Mouse (Mus musculus): ENCODE results near the gene Tfip11.
A peak's percentile ranks its signal among the peaks of the same experiment; 100 is the strongest.

Gene Tfip11

DNA sequence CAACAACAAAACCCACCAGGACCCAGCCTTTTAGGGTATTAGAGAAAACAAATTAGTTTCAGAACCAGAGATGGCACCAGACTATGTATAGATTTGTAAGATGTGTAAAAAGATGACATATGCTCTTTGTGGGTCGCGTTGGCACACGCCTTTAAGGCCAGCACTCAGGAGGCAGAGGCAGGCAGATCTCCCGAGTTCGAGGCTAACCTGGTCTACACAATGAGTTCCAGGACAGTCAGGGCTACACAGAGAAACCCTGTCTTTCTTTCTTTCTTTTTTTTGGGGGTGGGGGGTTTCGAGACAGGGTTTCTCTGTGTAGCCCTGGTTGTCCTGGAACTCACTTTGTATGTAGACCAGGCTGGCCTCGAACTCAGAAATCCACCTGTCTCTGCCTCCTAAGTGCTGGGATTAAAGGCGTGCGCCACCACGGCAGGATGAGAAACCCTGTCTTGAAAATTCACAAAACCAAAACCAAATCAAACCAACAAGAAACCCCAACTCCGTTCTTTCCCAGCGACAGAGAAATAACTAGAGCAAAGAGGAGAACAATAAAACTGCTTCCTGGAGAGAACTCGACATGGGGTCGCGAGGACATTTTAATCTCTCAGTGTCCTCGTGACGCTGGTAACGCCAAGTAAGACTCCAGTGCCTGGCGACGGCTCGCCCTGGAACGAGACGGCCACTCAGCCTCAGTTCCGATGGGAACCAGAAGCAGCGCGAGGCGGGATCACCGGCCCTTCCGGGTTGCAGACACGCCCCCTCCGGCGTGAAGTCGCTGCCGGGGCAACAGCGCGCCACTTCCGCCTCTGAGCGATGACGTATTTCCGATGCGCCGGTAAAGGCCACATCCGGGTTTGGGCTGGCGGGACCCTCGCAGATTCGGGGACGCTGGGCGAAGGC, at the start of gene Tfip11:
TSS of gene Tfip11 (plus strand) at position 813 of the 900 bp plus-strand sequence.
- peak; percentile 82 to 88 for DNase-seq (ENCODE audit: low read depth in 2 of 2, low spot score in 2 of 2)

DNA sequence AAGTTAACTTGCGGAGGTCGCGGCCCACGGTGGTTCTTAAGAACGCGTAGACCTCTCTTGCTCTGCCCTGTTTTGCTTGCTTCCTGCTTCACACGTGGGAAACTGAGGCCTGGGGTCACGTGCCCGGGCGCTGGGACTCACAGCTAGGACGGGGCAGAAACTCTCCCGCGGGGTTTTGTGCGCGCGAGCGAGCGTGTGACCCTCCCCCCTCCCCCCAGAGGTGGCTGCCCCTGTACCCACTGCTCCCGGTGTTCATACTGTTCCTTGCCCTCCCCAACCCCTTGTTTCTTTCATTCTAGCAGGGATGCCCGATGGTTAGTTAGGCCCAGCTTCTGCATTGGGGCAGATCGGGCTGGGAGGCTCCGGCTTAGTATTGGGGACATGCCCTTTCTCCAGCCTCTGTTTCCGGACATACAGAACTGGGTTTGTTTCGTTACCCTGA, 49.2 kb upstream of the Tfip11 start:
- no peak for DNase-seq (ENCODE audit: low read depth in 2 of 2, low spot score in 2 of 2)

DNA sequence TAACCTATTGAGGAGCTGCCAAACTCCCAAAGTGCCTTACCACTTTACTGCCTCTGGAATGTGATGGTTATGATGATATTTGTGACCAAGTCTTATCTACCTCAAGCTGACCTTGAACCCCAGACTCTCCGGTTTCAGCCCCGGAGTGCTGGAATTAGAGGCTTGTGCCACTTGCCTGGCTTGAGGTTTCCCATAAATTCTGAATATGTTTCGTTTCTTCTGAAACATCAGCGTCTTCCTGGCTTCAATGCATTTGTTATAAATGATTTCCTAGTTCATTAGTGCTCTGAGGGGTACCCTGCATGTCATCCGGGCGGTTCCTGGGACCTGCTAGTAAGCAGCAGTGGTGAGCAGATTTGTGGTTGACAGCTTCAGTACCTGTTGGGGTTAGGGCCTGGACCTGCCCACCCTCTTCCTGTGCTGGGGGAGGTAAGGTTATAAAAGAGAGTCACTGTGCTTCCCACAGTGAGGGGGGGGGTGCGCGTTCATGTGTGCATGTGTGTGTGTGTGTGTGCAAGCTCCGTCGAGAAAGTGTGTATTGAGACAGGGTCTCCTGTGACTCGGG, 48.2 kb upstream of the Tfip11 start:
- peak in 1 of 2 experiments; percentile 38 for DNase-seq (ENCODE audit: low read depth in 2 of 2, low spot score in 2 of 2)

DNA sequence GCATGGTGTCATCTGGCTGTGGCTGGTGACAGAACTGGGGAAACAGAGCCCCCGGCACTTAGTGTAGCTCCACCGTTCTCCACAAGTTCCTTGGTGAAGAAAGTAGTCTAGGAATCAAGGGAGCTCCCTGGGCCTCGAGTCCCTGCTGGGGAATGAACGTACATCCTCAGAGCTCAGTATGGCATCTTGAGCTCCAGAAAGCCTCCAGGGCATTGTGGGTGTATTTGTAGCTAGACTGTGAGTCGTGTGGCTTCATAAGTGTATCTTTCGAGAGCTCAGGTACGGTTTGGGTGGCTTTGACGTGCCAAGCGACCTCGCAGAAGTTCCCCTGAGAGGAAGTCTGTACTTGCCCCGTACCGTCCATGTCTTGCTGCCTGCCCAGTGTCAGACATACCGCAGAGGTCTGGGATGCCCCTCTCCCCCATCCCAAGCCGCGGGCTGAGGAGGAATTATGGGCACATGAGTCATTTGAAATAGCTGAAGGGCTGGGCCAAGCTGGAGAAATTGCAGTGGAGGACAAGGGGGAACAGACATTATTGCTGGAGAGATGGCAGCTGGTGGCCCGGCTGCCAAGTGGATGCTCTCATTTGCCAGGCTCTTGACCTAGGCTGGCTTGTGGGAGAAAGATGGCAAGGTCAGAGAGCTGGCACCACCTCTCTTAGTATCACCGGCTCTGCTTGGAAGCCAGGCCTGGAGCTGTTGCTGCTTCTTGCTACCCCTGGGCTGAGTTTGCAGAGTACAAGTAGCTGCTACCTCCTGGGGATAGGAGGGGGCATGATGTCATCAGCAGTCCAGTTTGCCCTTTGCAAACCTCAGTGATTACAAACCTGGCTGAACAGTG, 46.8 kb upstream of the Tfip11 start:
- no peak for DNase-seq (ENCODE audit: low read depth in 2 of 2, low spot score in 2 of 2)

DNA sequence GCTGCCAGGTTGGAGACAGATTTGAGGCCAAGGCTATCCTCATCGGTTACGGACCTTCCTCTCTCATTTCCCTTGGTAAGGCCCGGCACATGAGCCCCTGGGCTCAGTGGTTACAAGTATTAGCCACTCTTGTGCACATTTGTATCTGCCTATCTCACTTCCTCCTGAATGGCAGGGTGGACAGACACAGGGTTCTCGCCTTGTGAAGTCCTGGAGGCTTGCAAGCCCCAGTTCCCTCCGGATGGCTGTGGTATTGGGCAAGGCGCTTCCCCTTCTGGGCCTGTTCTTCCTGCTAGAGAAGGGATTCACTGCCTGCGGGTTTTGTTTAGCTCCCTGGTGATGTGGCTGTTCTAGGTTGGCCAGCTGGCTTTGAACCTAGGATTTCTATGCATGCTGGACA, 46.0 kb upstream of the Tfip11 start:
- DNase-seq (ENCODE audit: low read depth in 2 of 2, low spot score in 2 of 2): no peak

DNA sequence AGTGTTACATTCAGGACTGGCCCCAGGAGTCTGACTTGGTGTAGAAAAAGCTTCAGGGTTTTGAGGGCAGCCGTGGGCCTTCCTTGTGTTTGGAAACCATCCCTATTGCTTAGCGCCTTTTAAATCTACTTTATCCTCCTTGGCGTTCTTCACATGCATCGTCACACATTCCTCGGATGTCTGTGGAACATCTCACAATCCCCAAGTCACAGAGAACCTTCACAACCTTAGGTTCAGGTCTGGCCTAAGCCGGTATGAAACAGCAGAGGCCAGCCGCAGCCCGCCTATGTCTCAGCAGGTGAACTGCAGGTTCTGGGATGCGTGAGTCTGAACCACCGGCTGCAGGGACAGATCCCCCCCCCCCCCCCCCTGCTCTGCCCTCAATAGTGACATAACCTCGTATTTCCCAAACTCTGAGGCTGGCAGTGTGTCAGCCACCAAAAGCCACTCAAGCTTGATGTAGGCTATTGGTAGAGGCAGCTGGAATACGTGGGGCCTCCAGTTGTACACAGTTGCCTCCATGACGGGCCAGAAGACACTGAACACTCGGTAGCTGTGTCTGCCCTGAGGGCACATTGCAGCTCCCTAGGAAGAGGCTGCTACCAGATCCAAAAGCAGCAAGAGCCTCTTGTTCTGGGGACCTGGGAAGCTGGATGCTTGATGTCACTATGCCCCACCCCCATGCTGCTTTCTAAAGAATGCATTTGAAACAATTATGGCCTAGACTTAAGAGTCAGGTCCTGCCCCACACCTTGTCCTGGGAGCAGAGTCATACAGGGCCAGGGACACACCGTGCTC, 45.1 kb upstream of the Tfip11 start:
- no peak for DNase-seq (ENCODE audit: low read depth in 2 of 2, low spot score in 2 of 2)

DNA sequence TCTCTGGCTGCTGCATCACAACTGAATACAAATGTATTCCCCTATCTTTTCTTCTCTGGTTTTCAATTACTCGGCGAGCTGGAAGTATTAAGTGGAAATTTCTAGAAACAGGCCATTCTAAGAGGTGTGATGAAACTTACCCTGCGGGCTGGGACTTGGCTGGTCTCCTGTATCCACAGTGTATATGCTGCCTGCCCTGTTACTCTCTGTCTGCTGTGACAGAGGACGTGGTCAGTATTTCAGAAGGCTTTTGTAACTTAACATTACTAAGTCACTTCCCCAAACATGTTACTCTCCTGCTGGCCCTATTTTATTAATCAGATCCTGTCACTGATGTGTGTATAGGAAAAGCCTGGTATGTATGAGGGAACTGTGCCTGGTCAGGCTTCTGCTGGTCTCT, 44.5 kb upstream of the Tfip11 start:
- no peak for DNase-seq (ENCODE audit: low read depth in 2 of 2, low spot score in 2 of 2)

DNA sequence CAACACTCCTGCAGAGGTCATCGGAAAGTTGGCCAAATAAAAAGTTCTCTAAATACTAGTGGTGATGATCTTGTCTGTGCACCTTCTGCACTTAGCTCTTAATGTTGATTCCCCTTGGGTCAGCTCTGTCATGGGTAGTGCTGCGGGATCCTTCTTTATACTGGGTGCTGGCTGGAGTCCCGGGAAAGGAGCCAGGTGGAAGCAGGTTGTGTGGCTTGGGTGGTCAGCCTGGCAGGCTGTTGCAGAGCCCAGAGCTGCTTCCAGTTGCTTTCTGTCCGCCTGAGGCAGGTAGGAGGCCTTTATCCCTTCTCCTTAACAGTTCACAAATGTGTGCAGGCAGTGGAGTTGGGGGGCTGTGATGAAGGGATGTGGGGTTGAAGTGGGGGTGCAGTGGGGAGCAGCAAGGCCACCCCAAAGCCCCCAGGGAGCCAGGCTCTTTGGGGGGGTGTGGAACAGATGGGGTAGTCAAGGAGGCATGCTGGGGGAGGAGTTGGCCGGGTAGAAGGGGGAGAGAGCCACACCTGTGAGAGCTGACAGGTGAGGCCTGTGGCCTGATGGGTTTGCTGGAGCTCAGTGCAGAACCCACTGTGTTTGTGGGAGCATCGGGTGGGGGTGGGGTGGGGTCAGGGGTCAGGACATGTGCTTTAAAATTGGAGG, 43.9 kb upstream of the Tfip11 start:
- DNase-seq (ENCODE audit: low read depth in 2 of 2, low spot score in 2 of 2): no peak

DNA sequence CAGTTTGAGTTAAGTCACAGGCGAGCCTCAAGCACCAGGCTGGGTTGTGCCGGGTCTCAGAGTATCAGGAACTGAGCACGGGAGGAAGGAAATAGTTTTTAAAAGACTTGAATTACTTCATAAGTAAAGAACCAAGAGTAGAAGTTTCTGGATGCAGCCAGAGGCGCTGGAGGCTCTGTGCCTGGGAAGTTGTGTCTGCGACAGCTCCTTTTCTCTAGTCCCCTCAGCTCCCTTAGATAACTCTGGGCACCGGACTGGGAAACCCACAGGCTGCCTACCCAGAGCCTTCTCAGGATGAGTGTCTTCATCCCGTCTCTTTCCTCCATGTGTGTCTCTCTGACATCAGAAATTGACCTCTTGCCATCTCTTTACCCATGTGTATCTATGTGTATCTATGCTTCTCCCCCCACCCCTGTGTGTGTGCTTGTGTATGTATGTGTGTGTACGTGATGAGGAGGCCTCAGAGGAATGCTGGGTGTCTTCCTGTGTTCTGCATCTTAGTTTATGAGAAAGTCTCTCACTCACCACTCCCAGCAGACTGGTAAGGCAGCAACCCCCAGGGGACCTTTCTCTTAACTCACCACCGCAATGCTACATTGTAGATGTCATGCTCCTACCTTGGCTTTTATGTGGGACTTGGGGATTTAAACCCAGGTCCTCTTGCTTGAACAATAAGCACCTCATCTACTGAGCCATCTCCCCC, 43.2 kb upstream of the Tfip11 start:
- DNase-seq (ENCODE audit: low read depth in 2 of 2, low spot score in 2 of 2): peak in 1 of 2 experiments; percentile 44

DNA sequence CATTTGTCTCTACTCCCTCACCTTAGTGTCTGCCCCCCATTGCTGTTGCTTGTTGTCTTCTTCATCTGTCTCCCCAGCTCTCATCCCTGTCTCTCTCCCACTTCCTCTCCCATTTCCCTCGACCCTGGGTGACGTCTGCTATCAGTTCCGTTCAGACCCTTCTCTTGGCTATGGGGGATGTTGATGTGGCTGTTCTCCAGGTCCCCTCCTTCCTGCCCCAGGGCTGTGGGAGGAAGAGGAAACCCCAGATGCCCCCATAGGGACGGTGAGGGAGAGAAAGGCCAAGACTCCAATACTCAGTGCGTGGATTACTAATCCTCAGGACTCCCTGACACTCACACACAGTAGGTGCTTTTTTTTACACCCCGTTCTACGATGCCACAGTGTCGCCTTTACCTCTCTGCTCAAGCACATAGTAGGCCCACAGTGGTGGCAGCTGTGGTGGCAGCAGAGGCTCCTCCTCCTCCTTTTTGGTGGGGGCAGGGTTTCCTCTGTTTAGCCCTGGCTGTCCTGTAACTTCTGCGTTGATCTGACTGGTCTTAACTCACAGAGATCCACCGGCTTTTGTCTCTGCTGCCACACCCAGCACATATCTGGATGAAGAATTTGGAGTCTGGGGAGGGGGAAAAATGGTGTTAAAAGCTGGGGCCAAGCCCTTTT, 42.5 kb upstream of the Tfip11 start:
- no peak for DNase-seq (ENCODE audit: low read depth in 2 of 2, low spot score in 2 of 2)

DNA sequence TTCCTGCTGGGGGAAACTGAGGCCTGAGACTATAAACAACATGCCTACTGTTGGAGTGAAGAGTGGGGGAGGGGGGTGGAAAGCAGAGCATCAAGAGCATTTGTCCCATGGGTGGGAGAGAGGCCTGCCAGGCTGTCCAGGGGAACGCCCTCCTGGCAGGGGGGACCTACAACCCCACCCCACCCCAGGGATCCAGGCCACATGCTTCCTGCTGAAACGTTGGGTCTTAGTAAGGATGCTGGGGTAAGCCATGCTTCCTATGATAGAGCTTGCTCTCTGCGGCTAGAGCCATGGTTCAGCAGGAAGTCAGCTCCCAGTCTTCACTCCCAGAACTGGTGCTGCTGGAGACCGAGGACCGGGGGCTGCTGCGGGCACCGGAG, 42.0 kb upstream of the Tfip11 start:
- no peak for DNase-seq (ENCODE audit: low read depth in 2 of 2, low spot score in 2 of 2)

DNA sequence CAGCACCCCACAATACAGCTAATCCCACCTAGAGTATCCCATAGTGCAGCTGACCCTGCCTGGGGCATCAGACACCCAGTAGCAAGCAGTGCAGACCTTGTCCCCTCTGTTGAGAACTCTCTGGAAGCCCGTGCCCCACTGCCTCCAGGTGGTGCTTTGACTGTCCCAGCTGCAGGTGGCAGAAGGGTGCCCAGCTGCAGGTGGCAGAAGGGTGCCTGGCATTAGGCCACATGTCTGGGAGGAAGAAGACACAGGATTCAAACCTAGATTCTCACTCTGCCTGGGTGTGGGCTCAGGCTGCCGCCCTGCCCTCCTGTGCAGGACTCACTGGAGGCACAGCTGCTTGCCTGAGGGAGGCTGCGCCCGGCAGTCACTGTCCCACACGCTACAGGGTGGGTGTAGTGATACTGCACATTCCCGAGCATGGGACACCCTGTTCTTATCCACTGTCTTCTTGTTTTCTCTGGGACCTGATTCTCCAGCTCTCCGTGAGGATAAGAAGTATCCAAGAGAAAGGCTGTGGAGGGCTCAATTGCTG, 40.5 kb upstream of the Tfip11 start:
- DNase-seq (ENCODE audit: low read depth in 2 of 2, low spot score in 2 of 2): no peak

DNA sequence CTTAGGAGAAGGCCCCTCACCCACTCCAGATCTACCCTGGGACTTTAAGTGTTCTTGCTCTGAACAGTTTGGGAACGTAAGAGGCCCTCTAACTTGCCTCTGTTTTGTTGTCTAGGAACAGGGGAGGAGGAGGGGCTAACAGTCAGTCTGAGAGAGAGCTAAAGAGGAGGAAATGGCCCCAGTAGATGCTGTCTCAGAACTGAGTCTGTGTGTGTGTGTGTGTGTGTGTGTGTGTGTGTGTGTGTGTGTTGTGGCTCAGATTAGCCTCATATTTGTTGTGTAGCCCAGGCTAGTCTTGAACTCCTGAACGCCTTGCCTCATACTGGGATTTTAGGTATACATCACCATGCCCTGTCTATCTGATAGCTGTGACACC, 39.6 kb upstream of the Tfip11 start:
- DNase-seq (ENCODE audit: low read depth in 2 of 2, low spot score in 2 of 2): peak; percentile 52 to 64

DNA sequence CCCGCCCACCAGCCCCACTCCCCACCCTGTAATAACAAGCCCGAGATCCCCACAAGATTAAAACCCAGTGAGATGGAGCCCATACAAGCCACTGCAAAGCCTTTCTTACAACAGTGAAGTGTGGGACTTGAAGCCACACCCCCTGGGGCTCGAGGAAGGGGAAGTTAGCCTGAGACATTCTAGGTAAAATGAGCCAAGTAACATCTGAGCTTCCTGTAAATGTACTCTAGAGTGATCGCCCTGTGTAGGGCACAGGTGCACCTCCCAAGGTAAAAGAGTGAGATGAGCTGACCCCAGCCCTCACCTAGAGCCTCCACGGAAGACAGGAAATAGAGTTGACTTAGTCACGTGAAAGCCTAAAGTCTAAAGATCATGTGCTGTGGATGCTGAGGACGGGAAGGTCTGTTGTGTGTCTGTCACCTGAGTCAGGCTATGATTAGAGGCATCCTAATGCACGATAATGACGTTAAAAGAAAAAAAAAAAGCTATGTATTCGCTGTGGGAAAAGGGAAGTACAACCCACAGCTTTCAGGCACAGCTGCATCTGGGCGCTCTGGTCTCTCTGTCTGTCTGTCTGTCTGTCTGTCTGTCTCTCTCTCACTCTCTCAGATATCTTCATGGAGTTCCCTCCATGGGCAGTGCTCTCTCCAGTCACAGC, 39.0 kb upstream of the Tfip11 start:
- peak; percentile 54 to 57 for DNase-seq (ENCODE audit: low read depth in 2 of 2, low spot score in 2 of 2)

DNA sequence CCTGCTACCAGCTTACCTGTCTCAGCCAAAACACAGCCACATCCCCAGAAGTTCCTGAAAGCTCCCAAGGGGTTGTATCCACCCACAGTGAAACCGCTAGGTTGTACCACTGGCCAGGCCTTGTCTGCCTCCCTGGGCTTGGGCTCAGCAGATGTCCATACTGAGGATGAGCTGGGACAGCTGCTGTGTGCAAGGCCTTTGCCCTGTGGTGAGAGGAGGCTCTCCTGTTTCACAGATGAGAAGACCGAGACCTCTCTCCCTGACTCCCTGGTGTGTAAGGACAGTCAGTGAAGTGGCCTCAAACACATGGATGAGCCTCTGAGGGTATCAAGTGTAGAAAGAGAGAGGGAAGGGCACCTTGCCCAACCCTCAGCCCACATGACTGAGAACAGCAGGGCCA, 38.5 kb upstream of the Tfip11 start:
- DNase-seq (ENCODE audit: low read depth in 2 of 2, low spot score in 2 of 2): no peak

DNA sequence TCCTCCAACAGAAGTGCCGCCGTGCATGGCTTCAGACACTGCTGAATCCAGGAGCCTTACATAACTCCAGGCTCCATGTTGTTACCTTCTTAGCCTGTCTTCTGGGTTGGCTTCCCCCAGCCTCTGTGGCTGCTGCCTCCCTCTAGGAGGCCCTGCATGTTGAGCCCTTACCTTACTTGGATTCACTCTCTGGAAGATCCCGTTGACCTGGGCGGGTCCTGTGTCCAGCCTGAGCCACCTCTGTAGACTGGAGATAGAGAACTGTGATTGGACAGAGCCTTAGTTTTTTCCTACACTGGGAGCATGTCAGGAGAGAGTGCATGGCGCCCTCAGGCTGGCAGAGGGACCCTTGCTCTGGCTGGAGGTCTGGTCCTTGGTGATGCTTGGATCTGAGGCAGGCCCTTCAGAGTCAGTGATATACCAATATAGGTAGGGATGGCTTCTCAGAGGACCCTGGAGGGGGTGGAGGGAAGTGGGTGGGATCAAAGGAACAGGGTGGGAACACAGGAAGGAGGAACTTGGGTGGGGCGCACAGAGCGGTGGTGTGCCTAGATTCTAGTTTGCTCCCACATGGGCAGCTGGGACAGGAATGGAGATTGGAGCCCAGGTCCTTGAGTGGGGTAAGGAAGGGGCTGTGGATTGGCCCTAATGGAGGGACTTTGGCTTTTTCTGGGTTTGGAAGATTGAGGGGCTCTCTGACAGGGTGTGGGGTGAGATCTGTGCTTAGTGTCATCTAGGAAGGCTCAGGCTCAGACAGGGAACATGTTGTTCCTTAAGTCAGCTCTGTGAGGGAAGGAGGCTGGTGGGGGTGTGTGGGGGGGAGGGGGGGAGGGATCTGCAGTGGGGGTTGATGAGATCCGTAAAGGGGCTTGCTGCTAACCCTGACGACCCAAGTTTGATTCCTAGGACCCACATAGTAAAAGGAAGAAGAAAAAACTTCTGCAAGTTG, 37.7 kb upstream of the Tfip11 start:
- DNase-seq (ENCODE audit: low read depth in 2 of 2, low spot score in 2 of 2): no peak

DNA sequence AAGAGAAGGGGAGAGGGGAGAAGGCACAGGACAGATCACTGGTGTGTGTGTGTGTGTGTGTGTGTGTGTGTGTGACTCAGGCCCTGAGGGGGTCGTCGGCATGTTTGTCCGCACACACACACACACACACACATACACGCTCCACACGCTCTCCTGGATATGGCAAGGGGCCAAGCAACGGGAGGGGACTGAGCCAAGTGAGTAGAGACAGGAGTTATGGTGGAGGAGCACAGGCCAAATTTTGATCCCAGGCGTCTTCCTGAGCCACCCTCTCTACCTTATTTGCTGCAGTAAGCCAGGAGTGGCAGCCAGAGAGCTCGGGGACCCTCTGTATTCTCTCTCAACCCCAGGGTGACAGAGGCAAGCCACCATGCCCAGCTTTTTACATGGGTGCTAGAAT, 36.9 kb upstream of the Tfip11 start:
- DNase-seq (ENCODE audit: low read depth in 2 of 2, low spot score in 2 of 2): no peak
